ENCODE assay signal across 9 mouse cellular contexts in genomic region chr12:100479892-100480621, GRCm38 (mm10). TPM values are rescaled to one million over a fixed set of nuclear protein-coding genes. Genes with fewer than 3 reads are reported as not detected.
DNase-seq lines count a peak whose midpoint lies in the region; ATAC-seq and TF ChIP-seq lines count a peak whose summit lies in the region.
"Had no signal": no experiment of that assay in that cellular context is flagged by ENCODE, and none has a peak within 500 bp of the region (broad histone marks: within the 10 kb centered on the region; RNA-seq: fewer than 3 reads in every experiment).

No protein-coding gene starts in this region.

- TF ChIP-seq POLR2A in embryonic fibroblast, embryonic 13.5 days (IDR thresholded peaks at IDR 0.05; ENCODE audit: low read depth, low read length): no peak
- no peak for TF ChIP-seq POLR2A in thymus, adult 2 months (IDR thresholded peaks at IDR 0.05; ENCODE audit: control insufficient read depth, extremely low read depth, insufficient read depth, low read length, poor library complexity)

- DNase-seq in left cerebral cortex, adult 2 months (ENCODE audit: extremely low spot score in 1 of 2, low spot score in 2 of 2): peak in 1 of 2 experiments; percentile 43
- no peak for DNase-seq in left cerebral cortex, adult 9 months (ENCODE audit: low spot score in 2 of 2)
- DNase-seq in adipocyte (ENCODE audit: low spot score) (peak; percentile 29), liver (peak; percentile 78)
- DNase-seq in thymus, adult 2 months: peak; percentile 73

- H3K9ac ChIP-seq in hindbrain, embryonic 12.5 days: no peak overlapping the region

- ATAC-seq in hindbrain, embryonic 12.5 days (ENCODE audit: low FRiP score): peak; percentile 58; the same call in 1 of the 2 replicates
- ATAC-seq in monocyte, adult 5-6 weeks (replicated peaks; ENCODE audit: insufficient number of reproducible peaks, low FRiP score, low TSS enrichment, poor library complexity, severe bottlenecking): 0 out of 2 replicates have a peak, but pooled peaks have one; percentile 36

- no peaks in the 10 kb centered on the region for H3K4me1 ChIP-seq in embryonic fibroblast, embryonic 13.5 days (ENCODE audit: control insufficient read depth, insufficient read depth, low read length)
- no peaks in the 10 kb centered on the region; the same call in 1 of the 2 replicates for H3K4me1 ChIP-seq in hindbrain, embryonic 12.5 days
- no peaks in the 10 kb centered on the region for H3K4me1 ChIP-seq in thymus, adult 2 months (replicated peaks; ENCODE audit: control insufficient read depth, insufficient read depth, low read length)

- no peaks in the 10 kb centered on the region for H3K36me3 ChIP-seq in hindbrain, embryonic 12.5 days
- no peaks in the 10 kb centered on the region for H3K36me3 ChIP-seq in thymus, adult 2 months (ENCODE audit: control insufficient read depth, insufficient read depth, low read length)

- H3K27me3 ChIP-seq in hindbrain, embryonic 12.5 days: no peaks in the 10 kb centered on the region
- H3K27me3 ChIP-seq in thymus, adult 2 months (ENCODE audit: control insufficient read depth, insufficient read depth, low read length): no peaks in the 10 kb centered on the region

- H3K9me3 ChIP-seq in hindbrain, embryonic 12.5 days (replicated peaks): no peaks in the 10 kb centered on the region

- no peak overlapping the region for H3K4me2 ChIP-seq in hindbrain, embryonic 12.5 days (replicated peaks)

- TF ChIP-seq CTCF in left cerebral cortex, adult 2 months (IDR thresholded peaks at IDR 0.05): peak; percentile 57
- peak; percentile 76; the same call in 1 of the 2 replicates for TF ChIP-seq CTCF in embryonic fibroblast, embryonic 13.5 days (IDR thresholded peaks at IDR 0.05; ENCODE audit: borderline replicate concordance, insufficient read depth, low read length)
- TF ChIP-seq CTCF in thymus, adult 2 months (IDR thresholded peaks at IDR 0.05; ENCODE audit: borderline replicate concordance, control insufficient read depth, extremely low read depth, insufficient read depth, low read length, poor library complexity): peak; percentile 89; the same call in 1 of the 2 replicates

- WGBS in hindbrain, embryonic 12.5 days: 24% methylated on average over 7 of the region's 7 CpGs
- 50% methylated on average over 7 of the region's 7 CpGs for WGBS in thymus, adult 2 months

- no peak overlapping the region for H3K4me3 ChIP-seq in left cerebral cortex, adult 2 months
- no peak overlapping the region for H3K4me3 ChIP-seq in embryonic fibroblast, embryonic 13.5 days (ENCODE audit: insufficient read depth, low read length)
- no peak overlapping the region for H3K4me3 ChIP-seq in hindbrain, embryonic 12.5 days
- H3K4me3 ChIP-seq in thymus, adult 2 months (ENCODE audit: control insufficient read depth, insufficient read depth, low read length): no peak overlapping the region
- H3K4me3 ChIP-seq: erythroblast, embryonic 14.5 days had no signal

- intact Hi-C loops in left cerebral cortex, adult 2 months (cut with DNase I): loop anchor here (2.0 to 5.0 kb wide), 5 partner anchors 41 to 278 kb away; no protein-coding TSS in a partner anchor

- H3K27ac ChIP-seq in left cerebral cortex, adult 2 months: peak overlapping the region; percentile 92
- no peak overlapping the region for H3K27ac ChIP-seq in embryonic fibroblast, embryonic 13.5 days (ENCODE audit: insufficient read depth, low read length)
- no peak overlapping the region for H3K27ac ChIP-seq in hindbrain, embryonic 12.5 days
- no peak overlapping the region for H3K27ac ChIP-seq in thymus, adult 2 months (ENCODE audit: control insufficient read depth, insufficient read depth, low read length)

RNA-seq across cellular contexts. Expression of gene Ttc7b, which starts 40.6 kb away (rescaled TPM):
- total RNA-seq in left cerebral cortex, adult 2 months (2021): 100 to 1,000 TPM; 242 to 253 TPM
- 24.5 and 26.1 TPM in 2 replicates for polyA plus RNA-seq in embryonic fibroblast, embryonic 13.5 days (2011; ENCODE audit: insufficient read length, low read depth, missing spikeins)
- 5.1 and 6.1 TPM in 2 replicates for polyA plus RNA-seq in hindbrain, embryonic 12.5 days (2016; fragmentation: Nextera tagmentation; extraction: Ambion mirVana)
- total RNA-seq in monocyte, adult 5-6 weeks (2017): 35.7 to 65.7 TPM (median 49.1 TPM) in 3 replicates
- polyA plus RNA-seq in thymus, adult 2 months (2012; rRNA removed): 43.1 and 51.7 TPM in 2 replicates

Comparison
In these comparisons a context has a peak if more than half of its experiments do, and no peak if none do; other contexts are left out.
1. DNase-seq: peak in adipocyte (single experiment), liver (single experiment) and thymus, adult 2 months (single experiment); none in left cerebral cortex, adult 9 months (0 of 2).
2. Peak in every context shown above with its lines, with median percentiles within 50 percentile points of each other: CTCF ChIP-seq.